Mouse (Mus musculus) C2C12 (cell line): ENCODE measurements around the gene Krtap17-1.

Experiments
- CTCF ChIP-seq: IDR thresholded peaks from one replicate; pipeline ENCODE4 v1.5.1; 2011; ENCODE audit not compliant: control insufficient read depth, insufficient read depth, insufficient read length
- FOSL1 ChIP-seq: IDR thresholded peaks from one replicate; pipeline ENCODE4 v1.8.0; 2011; ENCODE audit warnings: mild to moderate bottlenecking, low read length; ENCODE audit not compliant: poor library complexity, insufficient read depth, severe bottlenecking
- MAX ChIP-seq: IDR thresholded peaks from one replicate; pipeline ENCODE4 v1.6.1; 2011; ENCODE audit warnings: mild to moderate bottlenecking, control low read depth
- MYOD1 ChIP-seq: IDR thresholded peaks from one replicate; pipeline ENCODE4 v1.6.1; 2011; ENCODE audit warnings: low read depth; ENCODE audit not compliant: control insufficient read depth, insufficient read length
- USF1 ChIP-seq: IDR thresholded peaks from one replicate; pipeline ENCODE4 v1.6.1; 2011; ENCODE audit warnings: low read depth, mild to moderate bottlenecking, control low read depth, moderate library complexity

- no peak for TF ChIP-seq USF1
- TF ChIP-seq CTCF = no peak
- TF ChIP-seq MAX = no peak
- no peak for TF ChIP-seq MYOD1
- TF ChIP-seq FOSL1 = no peak
Observed at GRCm38 (mm10) chr11:99983442-99983841, 10.4 kb downstream of the Krtap17-1 start.
